Mouse (Mus musculus) kidney, adult 11 months (tissue): Measurements from ENCODE around the gene Opa1.

ENCODE experiments used
- DNase-seq: peaks from one replicate; pipeline ENCODE4 v3.0.0; 2022

The Opa1 gene

GRCm38 (mm10) chr16:29579167-29579786 lies at the start of gene Opa1:
Opa1 (plus strand) TSS chr16:29579334.
- DNase-seq, result peak; percentile 96

GRCm38 (mm10) chr16:29533641-29534040 lies 45.5 kb upstream of the Opa1 start:
- no peak for DNase-seq

GRCm38 (mm10) chr16:29535866-29536265 lies 43.3 kb upstream of the Opa1 start:
- no peak for DNase-seq

GRCm38 (mm10) chr16:29536411-29537204 lies 42.5 kb upstream of the Opa1 start:
- DNase-seq, result peak; percentile 36

- DNase-seq, result no peak
Observed at GRCm38 (mm10) chr16:29539906-29540305, 39.2 kb upstream of the Opa1 start.

GRCm38 (mm10) chr16:29541261-29541683 lies 37.9 kb upstream of the Opa1 start:
- peak; percentile 70 for DNase-seq

GRCm38 (mm10) chr16:29544829-29545228 lies 34.3 kb upstream of the Opa1 start, which contains the start of gene Atp13a4:
Atp13a4 (minus strand) TSS chr16:29544864.
- no peak for DNase-seq

GRCm38 (mm10) chr16:29559667-29560066 lies 19.5 kb upstream of the Opa1 start:
- no peak for DNase-seq

- DNase-seq, result no peak
Observed at GRCm38 (mm10) chr16:29560454-29560853, 18.7 kb upstream of the Opa1 start.

GRCm38 (mm10) chr16:29560869-29561268 lies 18.3 kb upstream of the Opa1 start:
- DNase-seq, result no peak

- DNase-seq, result no peak
Observed at GRCm38 (mm10) chr16:29574013-29574412, 5.1 kb upstream of the Opa1 start.

- no peak for DNase-seq
Observed at GRCm38 (mm10) chr16:29575620-29576019, 3.5 kb upstream of the Opa1 start.

GRCm38 (mm10) chr16:29579787-29580176 lies 648 bp downstream of the Opa1 start:
- DNase-seq, result no peak

GRCm38 (mm10) chr16:29592171-29592570 lies 13.0 kb downstream of the Opa1 start:
- DNase-seq, result no peak

GRCm38 (mm10) chr16:29597122-29597521 lies 18.0 kb downstream of the Opa1 start:
- no peak for DNase-seq

GRCm38 (mm10) chr16:29605546-29605945 lies 26.4 kb downstream of the Opa1 start:
- DNase-seq, result no peak

GRCm38 (mm10) chr16:29607131-29607530 lies 28.0 kb downstream of the Opa1 start:
- DNase-seq, result peak; percentile 87

- no peak for DNase-seq
Observed at GRCm38 (mm10) chr16:29614762-29615161, 35.6 kb downstream of the Opa1 start.

- DNase-seq, result no peak
Observed at GRCm38 (mm10) chr16:29629053-29629452, 49.9 kb downstream of the Opa1 start.

- no peak for DNase-seq
Observed at GRCm38 (mm10) chr16:29635780-29636179, 56.6 kb downstream of the Opa1 start.

- DNase-seq, result no peak
Observed at GRCm38 (mm10) chr16:29642376-29642775, 63.2 kb downstream of the Opa1 start.

GRCm38 (mm10) chr16:29644871-29645270 lies 65.7 kb downstream of the Opa1 start:
- no peak for DNase-seq

GRCm38 (mm10) chr16:29646202-29646601 lies 67.1 kb downstream of the Opa1 start:
- DNase-seq, result no peak

GRCm38 (mm10) chr16:29656187-29656825 lies 77.2 kb downstream of the Opa1 start:
- DNase-seq, result no peak
